Mouse (Mus musculus) liver, adult 2 months (tissue): ENCODE results near the gene Cd163. TPM values are rescaled to one million over a fixed set of nuclear protein-coding genes. Genes with fewer than 3 reads are reported as not detected.

Source experiments
- DNase-seq: peaks from one replicate; pipeline ENCODE4 v3.0.0-alpha.2; 2011; ENCODE audit warnings: low read depth, low spot score; ENCODE audit errors: extremely low read depth
- H3K27ac ChIP-seq: fragments of 200-500 bp; replicated peaks from 2 replicates; pipeline ENCODE4 v1.5.1; 2012; ENCODE audit warnings: low read depth, mild to moderate bottlenecking, control low read depth, inconsistent platforms, low read length; ENCODE audit not compliant: insufficient read depth
- H3K27me3 ChIP-seq: fragments of 200-500 bp; 2 replicates; pipeline ENCODE4 v1.6.1; 2012; ENCODE audit warnings: mild to moderate bottlenecking, moderate library complexity, low read length, inconsistent platforms; ENCODE audit not compliant: control insufficient read depth, insufficient read depth
- H3K36me3 ChIP-seq: fragments of 200-500 bp; 2 replicates; pipeline ENCODE4 v1.6.1; 2012; ENCODE audit warnings: low read length, inconsistent platforms; ENCODE audit not compliant: control insufficient read depth, insufficient read depth
- H3K4me1 ChIP-seq: fragments of 200-500 bp; 2 replicates; pipeline ENCODE4 v1.6.1; 2011; ENCODE audit warnings: low read length; ENCODE audit not compliant: control insufficient read depth, insufficient read depth
- H3K4me3 ChIP-seq: fragments of 200-500 bp; 2 replicates; pipeline ENCODE4 v1.5.1; 2011; ENCODE audit warnings: low read depth, mild to moderate bottlenecking, control low read depth, low read length, moderate library complexity; ENCODE audit not compliant: insufficient read depth
- H3K79me2 ChIP-seq: fragments of 200-500 bp; 2 replicates; pipeline ENCODE4 v1.6.1; 2012; ENCODE audit warnings: inconsistent platforms, mild to moderate bottlenecking, low read length, moderate library complexity; ENCODE audit not compliant: control insufficient read depth, insufficient read depth
- H3K9ac ChIP-seq: fragments of 200-500 bp; 2 replicates; pipeline ENCODE4 v1.6.1; 2012; ENCODE audit warnings: low read depth, mild to moderate bottlenecking, control low read depth, inconsistent platforms, low read length
- CTCF ChIP-seq: fragments of 200-500 bp; IDR thresholded peaks from 2 replicates; pipeline ENCODE4 v1.5.1; 2011; ENCODE audit warnings: low read depth, low read length, control low read depth
- POLR2A ChIP-seq: fragments of 200-500 bp; IDR thresholded peaks from 2 replicates; pipeline ENCODE4 v1.6.1; 2011; ENCODE audit warnings: low read length, control low read depth; ENCODE audit not compliant: insufficient read depth; ENCODE audit errors: extremely low read depth
- WGBS: fragments of 180-500 bp; shearing (Covaris S2); methylation state at CpG from one replicate; pipeline ENCODE4 v1.1.7; 2018; 5-methylcytosine and 5-hydroxymethylcytosine counted together
- polyA plus RNA-seq: library from polyadenylated mRNA; depleted of rRNA; stranded (reverse); fragments of >200 nt; gene quantifications from 2 replicates; pipeline ENCODE4 v1.2.3, GENCODE M21; 2012
- total RNA-seq: library from RNA; depleted of rRNA; stranded (reverse); fragments of >200 nt; gene quantifications from 2 replicates; pipeline ENCODE4 v1.2.3, GENCODE M21; 2014

Gene Cd163
- total and polyA plus RNA-seq, 2 experiments, result 1.1 to 15.7 TPM

DNA sequence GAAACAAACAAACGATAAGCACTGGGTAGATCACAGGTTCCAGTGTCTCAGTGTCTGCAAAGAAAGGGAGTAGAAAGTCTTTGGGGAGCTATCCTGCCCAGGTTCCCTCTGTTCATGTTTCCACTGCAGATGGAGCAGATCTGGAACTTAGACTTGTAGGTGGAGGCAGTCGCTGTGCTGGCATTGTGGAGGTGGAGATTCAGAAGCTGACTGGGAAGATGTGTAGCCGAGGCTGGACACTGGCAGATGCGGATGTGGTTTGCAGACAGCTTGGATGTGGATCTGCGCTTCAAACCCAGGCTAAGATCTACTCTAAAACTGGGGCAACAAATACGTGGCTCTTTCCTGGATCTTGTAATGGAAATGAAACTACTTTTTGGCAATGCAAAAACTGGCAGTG is 7.8 kb downstream of the Cd163 start:
- WGBS, result 78% methylated on average over 6 of the region's 6 CpGs
- H3K79me2 ChIP-seq, result no peaks in the 10 kb centered on the region

DNA sequence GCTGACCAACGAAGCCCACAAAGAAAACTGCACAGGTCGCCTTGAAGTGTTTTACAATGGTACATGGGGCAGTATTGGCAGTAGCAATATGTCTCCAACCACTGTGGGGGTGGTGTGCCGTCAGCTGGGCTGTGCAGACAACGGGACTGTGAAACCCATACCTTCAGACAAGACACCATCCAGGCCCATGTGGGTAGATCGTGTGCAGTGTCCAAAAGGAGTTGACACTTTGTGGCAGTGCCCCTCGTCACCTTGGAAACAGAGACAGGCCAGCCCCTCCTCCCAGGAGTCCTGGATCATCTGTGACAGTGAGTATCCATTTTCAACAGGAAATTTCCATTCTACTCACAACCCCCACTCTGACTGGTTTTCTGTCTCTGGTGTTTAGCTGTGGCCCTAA is 15.9 kb downstream of the Cd163 start:
- Histone ChIP-seq H3K27ac (no peak overlapping the region), H3K36me3 (no peaks in the 10 kb centered on the region), H3K79me2 (no peaks in the 10 kb centered on the region), H3K4me1 (no peaks in the 10 kb centered on the region), H3K27me3 (no peaks in the 10 kb centered on the region), H3K4me3 (no peak overlapping the region), H3K9ac (no peak overlapping the region)
- 67% methylated on average over 6 of the region's 6 CpGs for WGBS
- DNase-seq, result no peak
- TF ChIP-seq CTCF (no peak), POLR2A (no peak)

More for the DNA sequence above, 7.8 kb downstream of the Cd163 start:
- Histone ChIP-seq H3K9ac (no peak overlapping the region), H3K4me1 (no peaks in the 10 kb centered on the region), H3K27me3 (no peaks in the 10 kb centered on the region; the same call in 1 of the 2 replicates), H3K4me3 (no peak overlapping the region), H3K27ac (no peak overlapping the region), H3K36me3 (no peaks in the 10 kb centered on the region)
- TF ChIP-seq CTCF, result no peak
- no peak for TF ChIP-seq POLR2A
- no peak for DNase-seq

DNA sequence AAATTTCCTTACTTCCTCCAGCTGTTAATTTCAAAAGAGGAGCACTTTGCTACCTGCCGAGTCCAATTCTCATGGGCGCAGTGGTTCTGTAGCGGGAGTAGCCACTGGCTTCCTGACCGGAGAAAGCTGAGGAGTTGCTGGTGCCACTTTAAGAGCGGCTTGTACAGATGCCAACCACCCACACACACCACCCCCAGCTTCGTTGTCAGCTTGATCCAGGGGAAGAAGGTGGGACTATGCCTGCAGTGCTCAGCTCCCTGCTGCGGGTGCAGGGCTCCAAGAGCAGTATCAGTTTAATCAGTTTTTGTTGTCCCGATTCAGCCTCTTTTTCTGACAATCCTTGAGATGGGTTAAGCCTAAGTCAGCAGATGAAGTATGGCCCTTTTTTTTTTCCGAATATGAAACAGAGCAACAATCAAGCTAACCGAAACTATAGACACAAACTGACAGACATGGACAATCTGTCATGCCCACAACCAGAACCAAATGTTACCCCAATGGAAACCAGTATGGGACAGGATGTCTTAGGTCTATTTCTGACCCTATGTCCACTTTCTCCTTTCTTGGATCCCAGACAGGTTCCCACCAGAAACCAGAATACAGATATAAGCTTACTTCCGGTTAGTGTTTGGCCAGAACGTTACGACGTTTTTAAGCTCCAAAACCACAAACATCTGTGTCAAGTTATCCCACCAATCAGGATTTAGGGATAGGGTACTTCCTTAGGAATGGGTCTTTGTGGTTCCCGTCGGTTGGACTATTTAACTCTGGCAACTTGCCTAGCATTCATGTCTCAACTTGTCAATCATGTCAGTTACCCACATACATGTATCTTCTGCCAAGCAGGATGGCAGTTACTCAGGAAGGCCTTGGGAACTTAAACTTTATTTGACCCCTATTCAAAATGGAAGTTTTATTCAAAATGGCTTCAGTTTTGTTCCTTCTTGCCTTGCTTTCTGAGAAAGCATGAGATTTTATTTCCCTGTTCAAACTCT is 17.3 kb downstream of the Cd163 start:
- H3K4me3 ChIP-seq, result no peak overlapping the region
- WGBS, result 75% methylated on average over 16 of the region's 16 CpGs
- DNase-seq, result no peak

DNA sequence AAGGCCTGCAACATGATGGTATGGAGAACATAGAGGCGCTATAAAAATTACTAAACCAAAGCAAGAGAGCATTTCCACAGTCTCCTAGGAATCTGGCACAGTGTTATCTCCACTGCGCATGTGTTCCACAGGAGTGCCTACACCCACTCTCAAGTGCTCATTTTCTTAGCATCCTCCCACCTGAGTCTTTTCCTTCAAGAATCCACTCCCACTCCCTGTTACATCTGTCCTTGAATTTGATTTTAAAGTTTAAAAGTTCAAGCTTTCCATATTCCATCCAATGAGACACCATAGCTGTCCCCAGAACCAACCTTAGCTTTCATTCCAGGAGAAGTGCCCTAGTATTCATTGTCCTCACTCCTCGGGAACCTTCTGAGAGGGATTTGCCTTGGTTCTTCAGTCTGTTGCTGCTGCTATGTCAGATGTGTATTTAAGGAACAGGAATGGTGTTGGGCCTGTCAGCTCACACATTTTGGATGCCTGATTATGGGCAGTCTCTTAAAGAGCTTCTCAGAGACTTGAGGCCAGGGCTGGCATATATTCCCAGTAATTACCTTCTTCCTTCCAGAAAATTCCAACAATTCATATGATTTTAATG is 24.0 kb downstream of the Cd163 start:
- no peak overlapping the region for H3K4me3 ChIP-seq
- no peaks in the 10 kb centered on the region for H3K4me1 ChIP-seq
- H3K27me3 ChIP-seq, result no peaks in the 10 kb centered on the region
- no peaks in the 10 kb centered on the region for H3K79me2 ChIP-seq
- no peak overlapping the region for H3K27ac ChIP-seq
- no peaks in the 10 kb centered on the region for H3K36me3 ChIP-seq
- 82% methylated on average over 3 of the region's 3 CpGs for WGBS
- no peak for DNase-seq
- no peak for TF ChIP-seq POLR2A
- no peak for TF ChIP-seq CTCF
- H3K9ac ChIP-seq, result no peak overlapping the region

More for the DNA sequence above, 17.3 kb downstream of the Cd163 start:
- TF ChIP-seq CTCF (no peak), POLR2A (no peak)
- H3K27ac ChIP-seq, result no peak overlapping the region
- H3K4me1 ChIP-seq, result no peaks in the 10 kb centered on the region
- no peaks in the 10 kb centered on the region for H3K27me3 ChIP-seq
- H3K36me3 ChIP-seq, result no peaks in the 10 kb centered on the region
- H3K9ac ChIP-seq, result no peak overlapping the region
- H3K79me2 ChIP-seq, result no peaks in the 10 kb centered on the region

DNA sequence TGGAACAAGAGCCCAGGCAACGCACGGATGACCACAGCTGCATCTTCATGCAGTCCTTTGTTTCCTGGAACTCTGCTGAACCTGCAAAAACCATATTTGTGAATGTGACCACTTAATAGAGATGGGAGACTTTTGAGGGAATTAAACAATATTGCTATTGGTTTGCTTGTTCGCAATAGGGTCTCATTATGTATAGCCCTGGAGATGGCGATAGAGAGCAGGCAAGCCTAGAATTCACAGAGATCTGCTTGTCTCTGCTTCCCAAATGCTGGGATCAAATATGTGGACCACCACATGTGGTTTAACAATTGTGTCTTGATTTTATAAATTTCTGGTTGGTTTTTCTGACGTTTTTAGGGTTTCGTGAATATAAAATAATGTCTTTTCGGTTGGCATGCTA is 25.2 kb downstream of the Cd163 start:
- Histone ChIP-seq H3K4me1 (no peaks in the 10 kb centered on the region), H3K79me2 (no peaks in the 10 kb centered on the region), H3K9ac (no peak overlapping the region), H3K4me3 (no peak overlapping the region), H3K36me3 (no peaks in the 10 kb centered on the region), H3K27ac (no peak overlapping the region), H3K27me3 (no peaks in the 10 kb centered on the region)
- DNase-seq, result no peak
- 88% methylated on average over 7 of the region's 7 CpGs for WGBS
- TF ChIP-seq POLR2A (no peak), CTCF (0 out of 2 replicates have a peak, but pooled peaks have one; percentile 2)
